Mouse (Mus musculus) adrenal gland, postnatal 14 days (tissue): ENCODE measurements around the gene Ankrd36. TPM values are rescaled to one million over a fixed set of nuclear protein-coding genes. Genes with fewer than 3 reads are reported as not detected.
"Not testable (repeated sequence)": the region's sequence is repeated elsewhere in the genome, so short reads cannot be mapped to it uniquely, and the experiment has no call there.

Source experiments
- DNase-seq: peaks from one replicate; pipeline ENCODE4 v3.0.0; 2021; ENCODE audit warnings: mixed read lengths
- total RNA-seq: library from RNA; stranded (reverse); gene quantifications from 2 replicates; pipeline ENCODE4 v1.2.3, GENCODE M21; 2021

The Ankrd36 gene
- total RNA-seq, 1 experiment from 2014 or later = not detected

- no peak for DNase-seq
Observed at GRCm38 (mm10) chr11:5546693-5547092, 22.8 kb upstream of the Ankrd36 start.

DNA sequence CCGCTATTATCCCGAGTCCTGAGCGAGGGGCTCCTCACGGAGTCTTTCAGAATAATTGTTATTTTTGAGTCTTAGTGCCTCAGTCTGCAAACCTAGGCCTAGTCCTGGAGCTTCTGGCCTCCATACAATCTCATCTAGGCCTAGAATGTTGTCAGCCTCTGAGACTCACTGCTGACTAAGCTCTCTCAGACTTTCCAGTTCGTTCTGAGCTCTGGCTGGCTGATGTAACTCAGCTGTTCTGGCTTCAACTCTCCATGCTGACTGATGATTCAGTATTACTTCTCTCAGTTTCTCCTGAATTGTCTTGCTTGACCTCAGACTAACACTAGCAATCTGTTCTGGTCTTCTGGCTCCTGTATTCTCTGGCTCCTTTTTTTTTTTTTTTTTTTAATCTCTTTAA lies 18.1 kb upstream of the Ankrd36 start:
- DNase-seq = no peak

DNA sequence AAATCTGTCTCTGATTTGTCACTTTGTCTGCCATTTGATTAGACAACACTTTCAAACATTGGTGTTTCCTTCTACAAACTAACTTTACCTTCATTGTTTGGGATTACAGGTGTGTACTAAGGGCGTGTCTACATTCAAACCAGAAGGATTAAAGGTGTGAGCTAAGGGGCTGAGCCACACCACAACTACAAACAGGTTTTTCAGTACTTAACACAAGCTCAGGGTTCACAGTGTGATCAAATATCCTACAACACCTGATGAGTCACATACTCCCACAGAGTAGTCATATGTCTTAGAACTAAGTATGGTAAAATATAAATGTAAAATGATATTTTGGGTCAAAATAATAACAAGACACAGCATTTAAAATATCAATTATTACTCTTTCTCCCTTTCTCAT lies 17.6 kb upstream of the Ankrd36 start:
- no peak for DNase-seq

- no peak for DNase-seq
Observed at GRCm38 (mm10) chr11:5560273-5560672, 9.2 kb upstream of the Ankrd36 start.

GRCm38 (mm10) chr11:5562625-5563268 lies 6.7 kb upstream of the Ankrd36 start:
- no peak for DNase-seq

- DNase-seq = no peak
Observed at GRCm38 (mm10) chr11:5563898-5564297, 5.6 kb upstream of the Ankrd36 start.

DNA sequence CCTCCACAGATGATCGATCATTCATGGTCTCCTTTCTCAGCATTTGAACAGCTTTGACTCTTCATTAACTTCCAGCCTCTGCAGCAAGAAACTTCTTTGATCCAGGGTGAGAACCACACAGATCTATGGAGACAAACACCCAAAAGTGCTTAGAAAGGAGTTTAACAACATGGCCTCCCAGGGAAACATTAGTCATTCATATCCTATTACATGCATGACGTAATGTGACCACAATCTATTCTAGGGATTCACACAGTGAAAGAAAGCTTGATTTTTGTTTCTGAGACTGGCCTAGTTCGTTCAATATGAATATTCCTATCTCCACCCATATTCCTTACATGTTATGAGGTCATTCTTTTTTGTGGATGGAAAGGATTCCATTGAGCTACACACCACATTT lies 3.9 kb upstream of the Ankrd36 start:
- no peak for DNase-seq

DNA sequence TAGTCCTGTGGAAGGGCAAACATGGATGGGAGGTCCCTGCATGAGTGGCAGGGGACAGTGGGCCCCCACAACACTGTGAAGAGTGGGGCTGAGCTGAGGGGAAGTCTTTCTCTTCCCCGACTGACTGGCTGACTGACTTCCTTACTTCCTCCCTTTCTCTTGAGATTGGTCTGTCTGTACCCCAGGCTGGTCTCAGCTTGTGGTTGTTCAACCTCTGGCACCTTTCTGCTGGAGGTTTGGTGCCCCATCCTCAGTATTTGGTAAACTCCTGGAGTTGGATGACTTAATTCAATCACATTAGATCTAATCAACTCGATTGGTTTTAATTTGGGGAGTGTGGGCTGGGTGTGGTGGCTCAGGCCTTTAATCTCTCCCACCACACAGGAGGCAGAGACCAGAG lies 3.0 kb upstream of the Ankrd36 start:
- no peak for DNase-seq

DNA sequence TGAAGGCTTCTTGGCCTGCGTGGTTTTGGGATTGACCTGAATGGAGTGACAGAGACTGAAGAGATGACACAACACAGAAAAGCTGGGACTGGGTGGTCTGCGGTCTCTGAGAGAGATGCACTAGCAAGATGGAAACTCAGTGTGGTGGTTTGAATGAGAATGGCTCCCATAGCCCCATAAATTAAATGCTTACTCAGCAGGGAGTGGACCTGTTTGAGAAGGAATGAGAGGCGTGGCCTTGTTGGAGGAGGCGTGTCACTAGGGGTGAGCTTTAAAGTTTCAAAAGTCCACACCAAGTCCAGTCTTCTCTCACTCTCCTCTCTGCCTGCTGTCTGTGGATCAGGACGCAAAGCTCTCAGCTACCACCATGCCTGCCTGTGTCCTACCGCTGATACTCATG lies 1.8 kb upstream of the Ankrd36 start:
- no peak for DNase-seq

GRCm38 (mm10) chr11:5568082-5568481 lies 1.4 kb upstream of the Ankrd36 start:
- DNase-seq = no peak

DNA sequence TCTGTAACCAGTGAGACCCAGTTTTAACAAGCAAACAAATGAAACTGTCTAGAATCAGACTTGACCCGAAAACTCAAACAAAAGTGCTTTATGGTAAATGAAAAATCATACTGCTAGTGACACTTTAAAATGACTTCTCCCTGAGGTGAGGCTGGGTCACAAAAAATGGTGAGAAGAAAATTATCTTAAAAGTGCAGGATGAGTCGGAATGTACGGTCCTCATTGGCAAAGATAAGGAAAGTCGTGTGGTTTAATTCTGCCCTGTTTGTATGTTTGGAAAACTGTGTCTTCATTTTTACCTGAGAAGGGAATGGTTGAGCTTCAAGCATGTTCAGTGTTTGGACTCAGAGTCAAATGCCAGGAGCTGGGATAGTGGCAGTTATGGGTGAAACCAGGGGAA lies 2.4 kb downstream of the Ankrd36 start:
- DNase-seq = no peak

- DNase-seq = no peak
Observed at GRCm38 (mm10) chr11:5573821-5574220, 4.3 kb downstream of the Ankrd36 start.

GRCm38 (mm10) chr11:5575046-5575445 lies 5.6 kb downstream of the Ankrd36 start:
- no peak for DNase-seq

- DNase-seq = peak; percentile 82
Observed at GRCm38 (mm10) chr11:5592336-5592735, 22.9 kb downstream of the Ankrd36 start.

DNA sequence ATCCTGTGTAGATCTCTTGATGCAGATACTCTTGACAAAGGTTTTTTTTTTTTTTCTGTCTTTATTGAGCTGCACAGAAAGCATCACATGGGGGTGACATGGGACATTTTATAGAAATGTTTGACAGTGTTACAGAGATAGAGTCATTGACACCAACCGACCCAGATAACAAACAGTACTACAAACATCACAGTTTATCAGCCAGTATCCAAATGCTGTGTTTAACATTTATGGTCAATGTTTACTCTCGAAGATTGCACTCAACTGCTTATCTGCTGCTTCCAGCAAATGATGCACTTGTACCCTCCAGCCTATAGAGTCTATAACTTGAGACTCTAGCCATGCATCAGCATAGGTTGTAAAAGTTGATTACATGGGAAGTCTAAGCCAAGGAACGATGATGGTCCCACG lies 25.9 kb downstream of the Ankrd36 start:
- DNase-seq = no peak

GRCm38 (mm10) chr11:5595792-5596191 lies 26.3 kb downstream of the Ankrd36 start:
- DNase-seq = no peak

- DNase-seq = no peak
Observed at GRCm38 (mm10) chr11:5596756-5597155, 27.3 kb downstream of the Ankrd36 start.

DNA sequence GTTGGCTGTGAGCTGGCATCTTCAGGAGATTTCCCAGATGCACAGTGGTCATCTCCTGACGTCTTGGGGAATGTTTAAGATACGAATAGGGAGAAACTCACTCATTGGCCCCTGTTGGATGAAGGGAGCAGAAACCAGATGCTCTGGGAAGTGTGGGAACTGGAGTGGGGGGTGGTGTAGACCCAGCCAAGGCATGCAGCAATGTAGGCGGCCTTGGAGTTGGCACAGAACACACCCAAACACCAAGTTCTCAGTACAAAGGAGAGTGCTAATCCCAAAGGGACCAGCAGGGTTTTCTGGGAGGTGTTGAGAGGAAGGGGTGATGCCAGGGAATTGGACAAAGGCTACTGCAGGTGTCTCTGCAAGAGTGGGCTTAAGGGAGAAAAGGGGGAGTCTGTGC lies 35.9 kb downstream of the Ankrd36 start:
- DNase-seq = no peak

DNA sequence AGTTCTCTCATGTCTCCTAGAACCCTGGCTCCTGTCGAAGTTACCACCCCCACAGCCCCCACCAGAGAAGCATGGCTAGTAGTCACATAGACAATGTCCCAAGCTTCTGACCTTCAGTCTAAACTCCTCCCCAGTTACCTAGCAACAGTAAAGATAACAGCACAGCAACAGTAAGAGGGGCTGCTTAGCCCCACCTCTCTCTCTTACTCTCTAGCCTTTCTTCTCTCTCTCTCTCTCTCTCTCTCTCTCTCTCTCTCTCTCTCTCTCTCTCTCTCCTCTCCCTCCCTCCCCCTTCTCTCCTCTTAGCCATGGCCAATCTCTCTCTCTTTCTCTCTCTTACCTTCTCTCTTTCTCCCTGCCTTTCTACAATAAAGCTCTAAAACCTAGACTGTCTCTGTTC lies 42.4 kb downstream of the Ankrd36 start:
- not testable (repeated sequence) for DNase-seq

DNA sequence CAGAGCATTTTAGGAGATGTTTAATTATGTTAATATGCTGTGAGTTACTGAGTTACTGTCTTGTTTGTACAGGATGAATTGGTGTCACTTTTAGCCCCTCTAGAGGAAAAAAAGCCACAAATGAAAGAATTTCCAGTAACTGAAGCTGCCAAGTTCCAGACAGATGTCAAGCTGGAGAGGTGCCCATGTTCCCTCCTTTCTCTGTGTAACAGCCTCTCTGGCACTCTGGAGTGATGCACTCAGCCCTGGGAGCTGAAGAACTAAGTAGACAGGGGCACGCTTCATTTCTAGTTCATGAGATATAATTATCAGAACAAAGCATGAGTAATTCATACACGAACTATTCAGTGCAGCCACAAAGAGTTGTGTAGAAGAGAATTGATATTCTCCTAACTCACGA lies 45.0 kb downstream of the Ankrd36 start:
- no peak for DNase-seq

DNA sequence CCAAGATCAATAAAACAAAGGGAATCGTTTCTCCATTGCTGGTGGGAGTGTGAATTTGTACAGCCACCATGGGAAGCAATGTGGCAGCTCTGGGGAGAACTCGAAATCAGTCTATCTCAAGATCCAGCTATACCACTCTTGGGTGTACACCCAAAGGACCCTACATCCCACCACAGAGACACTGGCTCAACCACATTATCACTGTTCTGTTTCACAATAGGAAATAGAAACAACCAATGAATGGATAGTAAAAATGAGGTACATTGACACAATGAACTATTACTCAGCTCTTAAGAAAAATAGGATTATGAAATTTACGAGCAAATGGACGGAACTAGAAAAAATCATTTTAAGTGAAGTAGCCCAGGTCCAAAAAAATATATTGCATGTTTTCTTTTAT lies 55.6 kb downstream of the Ankrd36 start:
- no peak for DNase-seq

DNA sequence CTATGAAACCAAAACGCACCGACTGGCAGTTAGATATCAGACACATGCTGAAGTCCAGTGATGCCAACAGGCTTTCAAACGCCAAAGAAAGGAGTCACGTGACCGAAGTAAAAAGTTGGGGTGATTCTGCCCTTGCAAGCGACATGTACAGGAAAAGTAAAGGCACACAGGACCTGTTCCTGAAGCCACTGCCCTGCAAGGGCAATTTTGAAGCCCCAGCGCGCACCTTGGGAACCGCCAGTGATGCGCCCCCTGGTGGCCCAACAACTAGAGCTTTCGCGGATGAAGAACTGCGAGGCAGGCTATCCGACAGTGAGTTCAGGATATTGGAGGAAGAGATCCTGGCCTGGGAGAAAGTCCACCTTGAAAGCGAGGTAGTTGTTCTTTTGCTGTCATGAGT lies 59.5 kb downstream of the Ankrd36 start:
- DNase-seq = peak; percentile 90

DNA sequence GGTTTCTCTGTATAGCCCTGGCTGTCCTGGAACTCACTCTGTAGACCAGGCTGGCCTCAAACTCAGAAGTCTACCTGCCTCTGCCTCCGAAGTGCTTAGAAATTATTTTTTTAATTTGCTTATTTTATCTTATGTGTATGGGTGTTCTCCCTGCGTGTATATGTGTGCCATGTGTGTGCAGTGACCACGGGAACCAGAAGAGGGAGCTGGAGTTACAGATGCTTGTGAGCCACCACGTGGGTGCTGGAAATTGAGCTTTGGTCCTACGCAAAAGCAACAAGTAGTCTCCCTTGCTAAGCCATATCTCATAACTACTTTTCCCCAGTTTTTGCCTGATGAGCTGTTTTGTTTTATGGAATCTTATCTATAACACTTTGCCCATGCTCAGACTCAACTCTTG lies 73.6 kb downstream of the Ankrd36 start:
- no peak for DNase-seq

DNA sequence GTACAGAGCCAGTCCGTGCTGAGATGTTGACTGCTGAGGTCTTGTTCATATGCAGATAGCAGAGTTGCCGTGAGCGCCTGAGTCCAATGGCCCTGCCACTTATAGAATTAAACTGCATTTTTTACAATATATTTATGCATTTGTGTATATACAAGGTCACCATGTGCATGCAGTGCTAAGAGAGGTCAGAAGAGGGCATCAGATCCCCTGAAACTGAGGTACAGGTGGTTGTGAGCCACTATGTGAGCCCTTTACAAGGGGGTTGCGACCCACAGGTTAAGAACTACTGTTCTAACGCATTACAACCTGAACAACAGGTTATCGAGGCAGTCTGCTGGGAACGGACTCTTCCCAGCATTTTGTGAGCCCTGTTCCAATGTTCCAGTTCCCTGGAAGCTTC lies 80.8 kb downstream of the Ankrd36 start:
- no peak for DNase-seq

DNA sequence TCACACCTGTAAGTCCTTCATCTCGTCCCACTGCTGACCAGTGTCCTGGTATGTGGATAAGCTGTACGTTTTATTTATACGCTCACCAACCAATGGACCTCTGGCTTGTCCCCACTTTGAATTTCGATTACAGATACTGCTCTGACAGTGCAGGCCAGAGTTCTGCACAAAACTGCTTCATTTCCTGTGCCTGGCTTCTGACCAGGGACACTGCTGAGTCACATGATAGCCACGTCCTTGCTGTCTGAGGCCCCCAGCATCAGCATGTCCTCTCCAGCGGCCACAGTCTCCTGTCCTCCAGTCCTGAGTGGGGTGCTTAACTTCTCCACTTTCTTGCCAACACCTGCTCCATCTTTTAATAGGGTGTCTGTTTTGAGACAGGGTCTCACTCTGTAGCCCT lies 113.1 kb downstream of the Ankrd36 start:
- DNase-seq = peak; percentile 63
